Mouse (Mus musculus): ENCODE data around the gene Urb2.

GRCm38 (mm10) chr8:124089016-124089415, 67.7 kb downstream of the Urb2 start:
- no peak for TF ChIP-seq CTCF (IDR thresholded peaks at IDR 0.05)
- no peak for TF ChIP-seq EP300 (IDR thresholded peaks at IDR 0.05)

Measured in lung, postnatal 0 days (tissue).